ENCODE assay signal across 8 mouse cellular contexts in genomic region chr4:99650945-99651690, GRCm38 (mm10). TPM values are rescaled to one million over a fixed set of nuclear protein-coding genes. Genes with fewer than 3 reads are reported as not detected.
DNase-seq lines count a peak whose midpoint lies in the region; ATAC-seq lines count a peak whose summit lies in the region.

No protein-coding gene starts in this region.

- peak overlapping the region; percentile 50 for H3K4me2 ChIP-seq in kidney, embryonic 15.5 days
- peak overlapping the region; percentile 64 for H3K4me2 ChIP-seq in heart, embryonic 15.5 days

- H3K9me3 ChIP-seq in kidney, embryonic 15.5 days (replicated peaks) = no peaks in the 10 kb centered on the region
- H3K9me3 ChIP-seq in heart, embryonic 15.5 days (replicated peaks) = no peaks in the 10 kb centered on the region

- H3K4me1 ChIP-seq in kidney, embryonic 15.5 days = peaks cover 31% of the 10 kb centered on the region
- peaks cover 27% of the 10 kb centered on the region for H3K4me1 ChIP-seq in heart, embryonic 15.5 days (replicated peaks)

- 0 out of 2 replicates have a peak, but pooled peaks have one; percentile 30 for ATAC-seq in kidney, embryonic 15.5 days (replicated peaks; ENCODE audit: low FRiP score)
- ATAC-seq in heart, embryonic 15.5 days (replicated peaks; ENCODE audit: insufficient number of reproducible peaks, insufficient read depth, low FRiP score, low read depth) = no peak

- H3K4me3 ChIP-seq in kidney, embryonic 15.5 days (replicated peaks) = peak overlapping the region; percentile 27
- H3K4me3 ChIP-seq in heart, embryonic 15.5 days = peak overlapping the region; percentile 41

- peaks cover 94% of the 10 kb centered on the region for H3K27me3 ChIP-seq in kidney, embryonic 15.5 days
- H3K27me3 ChIP-seq in heart, embryonic 15.5 days = peaks cover 97% of the 10 kb centered on the region

- H3K9ac ChIP-seq in kidney, embryonic 15.5 days = no peak overlapping the region
- no peak overlapping the region for H3K9ac ChIP-seq in heart, embryonic 15.5 days

- no peaks in the 10 kb centered on the region for H3K36me3 ChIP-seq in kidney, embryonic 15.5 days
- H3K36me3 ChIP-seq in heart, embryonic 15.5 days = no peaks in the 10 kb centered on the region

- no peak for DNase-seq in kidney, adult 8-10 months
- peak; percentile 66 for DNase-seq in embryo, embryonic 10 days (ENCODE audit: low spot score)
- DNase-seq in mesoderm, embryonic 11.5 days (ENCODE audit: low read depth, low spot score) = peak; percentile 44
- no peak for DNase-seq in spleen, postnatal 36 days (ENCODE audit: low spot score in 2 of 2)
- no peak for DNase-seq in adrenal gland, postnatal 36 days
- no peak for DNase-seq in spleen, postnatal 10 days (ENCODE audit: low spot score in 2 of 2)

- H3K27ac ChIP-seq in kidney, embryonic 15.5 days = no peak overlapping the region
- no peak overlapping the region for H3K27ac ChIP-seq in heart, embryonic 15.5 days

- WGBS in kidney, embryonic 15.5 days = under 1% methylated on average over 56 of the region's 59 CpGs
- WGBS in heart, embryonic 15.5 days = 1% methylated on average over 59 of the region's 59 CpGs

RNA-seq across cellular contexts. Expression of gene Foxd3, which starts 5.0 kb away (rescaled TPM):
- polyA plus RNA-seq in kidney, embryonic 15.5 days (2015; fragmentation: Nextera tagmentation; extraction: Ambion mirVana) = 0.15 and 0.17 TPM in 2 replicates
- 0.20 TPM in 1 of 2 replicates, not detected in the other for polyA plus RNA-seq in heart, embryonic 15.5 days (2015; fragmentation: Nextera tagmentation; extraction: Ambion mirVana)
- total RNA-seq in adrenal gland, postnatal 36 days (2021) = 1 to 10 TPM in 1 of 2 experiments, under 1 TPM in 1; 0.40 to 1.1 TPM

Comparison
In these comparisons a context has a peak if more than half of its experiments do, and no peak if none do; other contexts are left out.
1. DNase-seq: peak in embryo, embryonic 10 days (single experiment) and mesoderm, embryonic 11.5 days (single experiment); none in kidney, adult 8-10 months (0 of 2), spleen, postnatal 36 days (0 of 2), adrenal gland, postnatal 36 days (0 of 2) and spleen, postnatal 10 days (0 of 2).